Mouse (Mus musculus): ENCODE measurements at regions not wholly inside any gene's neighbourhood (a gene's known extent, or its start where the extent isn't known, plus 50 kb on each side); places are given as distances from the start of the nearest gene placed in this dataset.

DNA sequence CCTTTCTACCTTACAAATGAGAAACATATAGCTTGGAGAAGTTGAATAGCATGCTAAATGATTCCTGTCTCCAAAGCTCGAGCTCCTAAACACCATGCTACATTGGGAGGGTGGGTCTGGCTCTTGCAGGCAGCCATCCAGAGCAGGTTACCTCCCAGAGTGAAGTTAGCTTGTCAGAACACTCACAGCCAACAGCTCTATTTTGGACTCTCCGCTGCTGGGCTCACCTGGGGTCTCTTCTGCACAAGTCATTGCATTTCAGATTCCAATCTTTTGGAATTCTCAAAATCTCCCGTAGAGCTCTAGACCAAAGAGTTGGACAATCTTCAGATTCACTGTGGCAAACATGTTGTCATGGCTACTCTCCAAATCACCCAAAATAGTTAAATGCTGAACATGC lies 142.0 kb upstream of the Hnrnpa3 start:
- H3K27ac ChIP-seq (ENCODE audit: low read length): no peak overlapping the region
- no peak overlapping the region for H3K4me2 ChIP-seq (ENCODE audit: low read depth, low read length)
- H3K4me1 ChIP-seq (ENCODE audit: control insufficient read depth, low read depth, low read length): no peaks in the 10 kb centered on the region
- ATAC-seq (ENCODE audit: low read depth): no peak
- H3K27me3 ChIP-seq (ENCODE audit: control insufficient read depth, insufficient read depth, low read depth, low read length): no peaks in the 10 kb centered on the region
- H3K4me3 ChIP-seq (ENCODE audit: low read depth, low read length): no peak overlapping the region
- no peaks in the 10 kb centered on the region for H3K36me3 ChIP-seq (ENCODE audit: control insufficient read depth, insufficient read depth)
- no peak overlapping the region for H3K9ac ChIP-seq (ENCODE audit: low read depth, low read length)
- H3K9me3 ChIP-seq (replicated peaks; ENCODE audit: control insufficient read depth, low read length): no peaks in the 10 kb centered on the region
- 60% methylated on average over 3 of the region's 3 CpGs for WGBS (ENCODE audit: insufficient replicate concordance)

DNA sequence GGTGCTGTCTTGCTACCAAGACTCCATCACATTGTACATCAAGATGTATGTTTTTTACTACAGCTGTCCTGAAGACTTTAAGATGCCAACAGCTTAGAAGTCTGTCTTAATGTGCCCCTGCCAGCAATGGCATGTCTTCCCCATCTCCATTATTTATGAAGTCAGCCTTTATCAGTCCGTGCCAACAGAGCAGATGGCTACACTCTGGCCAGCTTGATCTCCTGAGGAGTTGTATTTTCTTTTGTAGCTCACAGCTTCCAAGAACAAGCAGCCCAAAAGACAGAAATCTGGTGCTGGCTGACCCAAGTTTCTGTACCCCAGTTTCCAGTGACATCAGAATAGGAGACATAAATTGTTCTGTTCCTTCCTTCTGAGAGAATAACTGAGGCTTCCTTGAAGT lies 140.5 kb upstream of the Hnrnpa3 start:
- H3K36me3 ChIP-seq (ENCODE audit: control insufficient read depth, insufficient read depth): no peaks in the 10 kb centered on the region
- no peaks in the 10 kb centered on the region for H3K9me3 ChIP-seq (replicated peaks; ENCODE audit: control insufficient read depth, low read length)
- no peak overlapping the region for H3K4me2 ChIP-seq (ENCODE audit: low read depth, low read length)
- no peaks in the 10 kb centered on the region for H3K27me3 ChIP-seq (ENCODE audit: control insufficient read depth, insufficient read depth, low read depth, low read length)
- no peak overlapping the region for H3K4me3 ChIP-seq (ENCODE audit: low read depth, low read length)
- WGBS (ENCODE audit: insufficient replicate concordance): 44% methylated on average over 1 of the region's 1 CpGs
- H3K4me1 ChIP-seq (ENCODE audit: control insufficient read depth, low read depth, low read length): no peaks in the 10 kb centered on the region
- ATAC-seq (ENCODE audit: low read depth): no peak
- H3K9ac ChIP-seq (ENCODE audit: low read depth, low read length): no peak overlapping the region
- no peak overlapping the region for H3K27ac ChIP-seq (ENCODE audit: low read length)

GRCm38 (mm10) chr2:75525562-75525961 lies 133.5 kb upstream of the Hnrnpa3 start:
- 43% methylated on average over 3 of the region's 3 CpGs for WGBS (ENCODE audit: insufficient replicate concordance)
- no peaks in the 10 kb centered on the region for H3K4me1 ChIP-seq (ENCODE audit: control insufficient read depth, low read depth, low read length)
- H3K9me3 ChIP-seq (replicated peaks; ENCODE audit: control insufficient read depth, low read length): no peaks in the 10 kb centered on the region
- ATAC-seq (ENCODE audit: low read depth): no peak
- H3K27me3 ChIP-seq (ENCODE audit: control insufficient read depth, insufficient read depth, low read depth, low read length): no peaks in the 10 kb centered on the region
- H3K4me3 ChIP-seq (ENCODE audit: low read depth, low read length): no peak overlapping the region
- H3K36me3 ChIP-seq (ENCODE audit: control insufficient read depth, insufficient read depth): no peaks in the 10 kb centered on the region
- no peak overlapping the region for H3K9ac ChIP-seq (ENCODE audit: low read depth, low read length)
- H3K27ac ChIP-seq (ENCODE audit: low read length): no peak overlapping the region
- no peak overlapping the region for H3K4me2 ChIP-seq (ENCODE audit: low read depth, low read length)

- Histone ChIP-seq H3K9me3 (replicated peaks; ENCODE audit: control insufficient read depth, low read length) (no peaks in the 10 kb centered on the region), H3K4me3 (ENCODE audit: low read depth, low read length) (no peak overlapping the region), H3K9ac (ENCODE audit: low read depth, low read length) (no peak overlapping the region), H3K4me1 (ENCODE audit: control insufficient read depth, low read depth, low read length) (no peaks in the 10 kb centered on the region), H3K36me3 (ENCODE audit: control insufficient read depth, insufficient read depth) (no peaks in the 10 kb centered on the region), H3K27me3 (ENCODE audit: control insufficient read depth, insufficient read depth, low read depth, low read length) (no peaks in the 10 kb centered on the region), H3K4me2 (ENCODE audit: low read depth, low read length) (no peak overlapping the region), H3K27ac (ENCODE audit: low read length) (no peak overlapping the region)
- no peak for ATAC-seq (ENCODE audit: low read depth)
- 52% methylated on average over 2 of the region's 2 CpGs for WGBS (ENCODE audit: insufficient replicate concordance)
Observed at GRCm38 (mm10) chr2:75528706-75529105, 130.4 kb upstream of the Hnrnpa3 start.

DNA sequence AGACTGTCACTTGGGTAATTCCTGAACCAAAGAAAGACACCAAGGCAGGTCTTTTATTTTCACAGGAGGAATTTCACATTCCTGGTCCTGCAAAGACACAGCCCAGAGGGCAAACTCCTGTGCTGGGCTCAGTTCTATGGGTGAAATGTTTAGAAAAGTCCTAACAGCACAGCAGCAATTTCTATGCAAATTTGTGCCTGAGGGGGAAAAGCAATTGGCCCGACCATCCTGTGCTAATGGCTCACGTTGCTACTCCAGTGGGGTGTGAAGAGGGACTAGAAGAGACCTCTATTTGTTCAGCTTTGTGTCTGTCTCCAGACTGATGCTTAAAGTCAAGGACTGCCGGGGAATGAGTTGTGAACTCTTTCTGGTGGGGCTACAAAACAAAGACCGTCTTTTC lies 120.9 kb upstream of the Hnrnpa3 start:
- Histone ChIP-seq H3K27ac (ENCODE audit: low read length) (no peak overlapping the region), H3K4me1 (ENCODE audit: control insufficient read depth, low read depth, low read length) (no peaks in the 10 kb centered on the region), H3K9ac (ENCODE audit: low read depth, low read length) (no peak overlapping the region), H3K4me2 (ENCODE audit: low read depth, low read length) (no peak overlapping the region), H3K9me3 (replicated peaks; ENCODE audit: control insufficient read depth, low read length) (no peaks in the 10 kb centered on the region), H3K36me3 (ENCODE audit: control insufficient read depth, insufficient read depth) (no peaks in the 10 kb centered on the region), H3K27me3 (ENCODE audit: control insufficient read depth, insufficient read depth, low read depth, low read length) (no peaks in the 10 kb centered on the region), H3K4me3 (ENCODE audit: low read depth, low read length) (no peak overlapping the region)
- WGBS (ENCODE audit: insufficient replicate concordance): 33% methylated on average over 4 of the region's 4 CpGs
- no peak for ATAC-seq (ENCODE audit: low read depth)

- Histone ChIP-seq H3K4me3 (ENCODE audit: low read depth, low read length) (no peak overlapping the region), H3K9ac (ENCODE audit: low read depth, low read length) (no peak overlapping the region), H3K27ac (ENCODE audit: low read length) (no peak overlapping the region), H3K4me1 (ENCODE audit: control insufficient read depth, low read depth, low read length) (no peaks in the 10 kb centered on the region), H3K9me3 (replicated peaks; ENCODE audit: control insufficient read depth, low read length) (no peaks in the 10 kb centered on the region), H3K36me3 (ENCODE audit: control insufficient read depth, insufficient read depth) (no peaks in the 10 kb centered on the region), H3K27me3 (ENCODE audit: control insufficient read depth, insufficient read depth, low read depth, low read length) (no peaks in the 10 kb centered on the region), H3K4me2 (ENCODE audit: low read depth, low read length) (no peak overlapping the region)
- WGBS (ENCODE audit: insufficient replicate concordance): 70% methylated on average over 6 of the region's 6 CpGs
- ATAC-seq (ENCODE audit: low read depth): no peak
Observed at GRCm38 (mm10) chr2:75539726-75540125, 119.3 kb upstream of the Hnrnpa3 start.

GRCm38 (mm10) chr2:75542331-75542730 lies 116.7 kb upstream of the Hnrnpa3 start:
- Histone ChIP-seq H3K9ac (ENCODE audit: low read depth, low read length) (no peak overlapping the region), H3K9me3 (replicated peaks; ENCODE audit: control insufficient read depth, low read length) (no peaks in the 10 kb centered on the region), H3K4me1 (ENCODE audit: control insufficient read depth, low read depth, low read length) (no peaks in the 10 kb centered on the region), H3K27ac (ENCODE audit: low read length) (no peak overlapping the region), H3K4me2 (ENCODE audit: low read depth, low read length) (no peak overlapping the region), H3K4me3 (ENCODE audit: low read depth, low read length) (no peak overlapping the region), H3K27me3 (ENCODE audit: control insufficient read depth, insufficient read depth, low read depth, low read length) (no peaks in the 10 kb centered on the region), H3K36me3 (ENCODE audit: control insufficient read depth, insufficient read depth) (no peaks in the 10 kb centered on the region)
- no peak for ATAC-seq (ENCODE audit: low read depth)
- 66% methylated on average over 5 of the region's 5 CpGs for WGBS (ENCODE audit: insufficient replicate concordance)

DNA sequence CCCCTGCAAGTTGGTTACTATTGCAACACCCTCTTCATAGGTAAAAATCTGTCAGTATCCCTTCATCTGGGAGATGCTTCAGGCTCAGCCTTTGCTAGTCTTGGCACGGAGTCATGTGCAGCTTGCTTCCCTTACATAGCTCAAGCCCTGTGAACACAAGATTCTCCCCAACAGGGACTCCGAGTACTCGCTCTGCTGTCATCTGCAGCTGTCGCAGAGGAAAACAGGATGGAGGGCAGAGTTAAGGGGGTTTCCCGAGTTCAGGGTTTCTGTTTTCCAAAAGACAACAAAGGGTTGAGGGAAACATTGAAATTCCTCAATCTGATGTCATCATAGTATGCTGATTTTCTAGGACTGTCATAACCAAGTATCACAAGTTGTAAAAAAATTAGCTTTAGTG lies 116.3 kb upstream of the Hnrnpa3 start:
- no peak overlapping the region for H3K4me3 ChIP-seq (ENCODE audit: low read depth, low read length)
- H3K9ac ChIP-seq (ENCODE audit: low read depth, low read length): no peak overlapping the region
- H3K27me3 ChIP-seq (ENCODE audit: control insufficient read depth, insufficient read depth, low read depth, low read length): no peaks in the 10 kb centered on the region
- H3K27ac ChIP-seq (ENCODE audit: low read length): no peak overlapping the region
- no peaks in the 10 kb centered on the region for H3K4me1 ChIP-seq (ENCODE audit: control insufficient read depth, low read depth, low read length)
- no peaks in the 10 kb centered on the region for H3K9me3 ChIP-seq (replicated peaks; ENCODE audit: control insufficient read depth, low read length)
- no peak for ATAC-seq (ENCODE audit: low read depth)
- WGBS (ENCODE audit: insufficient replicate concordance): 49% methylated on average over 5 of the region's 5 CpGs
- no peak overlapping the region for H3K4me2 ChIP-seq (ENCODE audit: low read depth, low read length)
- H3K36me3 ChIP-seq (ENCODE audit: control insufficient read depth, insufficient read depth): no peaks in the 10 kb centered on the region

DNA sequence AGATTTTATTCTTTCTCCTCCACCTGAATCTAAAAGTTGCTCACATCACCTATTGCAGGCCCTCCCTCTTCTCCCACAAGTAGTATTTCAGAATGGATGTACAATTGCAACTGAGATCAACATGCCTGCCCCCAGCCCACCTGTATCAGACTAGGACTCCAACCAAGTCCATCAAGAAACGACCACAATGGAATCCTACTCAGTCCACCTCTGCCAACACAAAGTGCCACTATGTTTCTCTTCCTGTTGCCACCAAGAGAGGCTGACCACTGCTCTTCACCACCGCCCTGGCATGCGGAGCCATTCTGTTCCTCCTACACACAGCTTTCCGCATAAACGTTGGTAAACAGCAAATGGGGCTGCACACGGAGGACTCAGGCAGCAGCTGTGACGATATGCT lies 113.1 kb upstream of the Hnrnpa3 start:
- H3K9ac ChIP-seq (ENCODE audit: low read depth, low read length): no peak overlapping the region
- H3K4me2 ChIP-seq (ENCODE audit: low read depth, low read length): no peak overlapping the region
- H3K36me3 ChIP-seq (ENCODE audit: control insufficient read depth, insufficient read depth): no peaks in the 10 kb centered on the region
- H3K27ac ChIP-seq (ENCODE audit: low read length): no peak overlapping the region
- H3K4me3 ChIP-seq (ENCODE audit: low read depth, low read length): no peak overlapping the region
- H3K27me3 ChIP-seq (ENCODE audit: control insufficient read depth, insufficient read depth, low read depth, low read length): no peaks in the 10 kb centered on the region
- ATAC-seq (ENCODE audit: low read depth): no peak
- no peaks in the 10 kb centered on the region for H3K9me3 ChIP-seq (replicated peaks; ENCODE audit: control insufficient read depth, low read length)
- 72% methylated on average over 7 of the region's 7 CpGs for WGBS (ENCODE audit: insufficient replicate concordance)
- no peaks in the 10 kb centered on the region for H3K4me1 ChIP-seq (ENCODE audit: control insufficient read depth, low read depth, low read length)

- no peak overlapping the region for H3K27ac ChIP-seq (ENCODE audit: low read length)
- H3K36me3 ChIP-seq (ENCODE audit: control insufficient read depth, insufficient read depth): no peaks in the 10 kb centered on the region
- H3K27me3 ChIP-seq (ENCODE audit: control insufficient read depth, insufficient read depth, low read depth, low read length): no peaks in the 10 kb centered on the region
- no peak overlapping the region for H3K4me2 ChIP-seq (ENCODE audit: low read depth, low read length)
- no peaks in the 10 kb centered on the region for H3K9me3 ChIP-seq (replicated peaks; ENCODE audit: control insufficient read depth, low read length)
- H3K9ac ChIP-seq (ENCODE audit: low read depth, low read length): no peak overlapping the region
- ATAC-seq (ENCODE audit: low read depth): no peak
- WGBS (ENCODE audit: insufficient replicate concordance): 69% methylated on average over 8 of the region's 8 CpGs
- H3K4me1 ChIP-seq (ENCODE audit: control insufficient read depth, low read depth, low read length): no peaks in the 10 kb centered on the region
- H3K4me3 ChIP-seq (ENCODE audit: low read depth, low read length): no peak overlapping the region
Observed at GRCm38 (mm10) chr2:75555676-75556075, 103.4 kb upstream of the Hnrnpa3 start.
